Mouse (Mus musculus): ENCODE results near the gene Sfxn4. TPM values are rescaled to one million over a fixed set of nuclear protein-coding genes. Genes with fewer than 3 reads are reported as not detected.
A peak's percentile ranks its signal among the peaks of the same experiment; 100 is the strongest.

The Sfxn4 gene
- polyA plus RNA-seq, 1 experiment from 2014 or later = 7.6 TPM

DNA sequence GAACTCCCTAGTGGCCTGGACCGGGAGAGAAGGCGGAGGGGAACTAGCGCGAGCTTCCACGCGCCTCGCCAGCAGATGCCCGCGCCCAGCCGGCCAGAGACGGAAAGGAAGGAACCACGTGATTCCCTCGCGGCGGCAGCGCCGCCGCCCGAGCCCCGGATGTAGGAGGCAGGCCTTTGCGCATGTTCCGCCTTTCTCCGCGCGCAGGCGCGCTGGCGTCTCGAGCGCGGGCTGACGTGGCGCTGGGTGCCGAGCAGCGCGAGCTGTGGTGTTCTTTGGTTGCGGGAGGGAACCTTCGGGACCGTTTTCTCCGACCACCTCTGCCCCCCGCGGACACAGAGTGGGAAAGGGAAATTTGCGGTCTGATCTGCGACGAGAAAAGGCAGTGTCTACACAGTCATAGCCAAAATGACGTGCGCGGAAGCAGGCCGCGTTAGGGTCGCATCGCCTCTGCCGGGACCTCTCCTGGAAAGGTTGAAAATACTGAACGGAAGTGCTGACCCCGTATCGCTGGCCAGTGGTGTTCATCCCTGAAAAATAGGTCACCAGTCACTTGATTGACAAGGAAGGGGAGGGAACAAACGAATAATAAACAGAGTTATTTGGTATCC is 70.6 kb downstream of the Sfxn4 start, which contains the start of gene Eif3a:
TSS of gene Eif3a (minus strand) at position 108 of the 611 bp plus-strand sequence.
- peak; percentile 95 for ATAC-seq (ENCODE audit: insufficient number of reproducible peaks, insufficient read depth, low FRiP score, low read depth)
- H3K4me2 ChIP-seq (replicated peaks; ENCODE audit: low read depth, low read length) = peak within 1 kb of the TSS; percentile 82
- H3K9ac ChIP-seq (replicated peaks; ENCODE audit: low read depth, low read length) = peak within 1 kb of the TSS; percentile 99
- peak within 1 kb of the TSS; percentile 98 for H3K27ac ChIP-seq (ENCODE audit: low read length)
- H3K4me1 ChIP-seq (ENCODE audit: control insufficient read depth, insufficient read depth, low read length) = peaks cover 8% of the 10 kb centered on the region
- peak within 1 kb of the TSS; percentile 100 for H3K4me3 ChIP-seq (ENCODE audit: low read depth, low read length)
- H3K9me3 ChIP-seq (ENCODE audit: control insufficient read depth, low read depth, low read length) = no peaks in the 10 kb centered on the region
- no peaks in the 10 kb centered on the region for H3K36me3 ChIP-seq (ENCODE audit: control insufficient read depth, insufficient read depth, low read length)
- WGBS = under 1% methylated on average over 57 of the region's 57 CpGs
- H3K27me3 ChIP-seq (ENCODE audit: control insufficient read depth, insufficient read depth, low read length) = no peaks in the 10 kb centered on the region

GRCm38 (mm10) chr19:60789919-60790506 is 71.3 kb downstream of the Sfxn4 start:
- no peaks in the 10 kb centered on the region for H3K9me3 ChIP-seq (ENCODE audit: control insufficient read depth, low read depth, low read length)
- H3K9ac ChIP-seq (replicated peaks; ENCODE audit: low read depth, low read length) = peak overlapping the region; percentile 99
- no peaks in the 10 kb centered on the region for H3K27me3 ChIP-seq (ENCODE audit: control insufficient read depth, insufficient read depth, low read length)
- no peaks in the 10 kb centered on the region for H3K36me3 ChIP-seq (ENCODE audit: control insufficient read depth, insufficient read depth, low read length)
- peak overlapping the region; percentile 82 for H3K4me2 ChIP-seq (replicated peaks; ENCODE audit: low read depth, low read length)
- 0% methylated on average over 60 of the region's 60 CpGs for WGBS
- H3K4me3 ChIP-seq (ENCODE audit: low read depth, low read length) = peak overlapping the region; percentile 100
- ATAC-seq (ENCODE audit: insufficient number of reproducible peaks, insufficient read depth, low FRiP score, low read depth) = peak; percentile 64; the same call in 1 of the 2 replicates
- H3K4me1 ChIP-seq (ENCODE audit: control insufficient read depth, insufficient read depth, low read length) = peaks cover 8% of the 10 kb centered on the region
- peak overlapping the region; percentile 98 for H3K27ac ChIP-seq (ENCODE audit: low read length)

DNA sequence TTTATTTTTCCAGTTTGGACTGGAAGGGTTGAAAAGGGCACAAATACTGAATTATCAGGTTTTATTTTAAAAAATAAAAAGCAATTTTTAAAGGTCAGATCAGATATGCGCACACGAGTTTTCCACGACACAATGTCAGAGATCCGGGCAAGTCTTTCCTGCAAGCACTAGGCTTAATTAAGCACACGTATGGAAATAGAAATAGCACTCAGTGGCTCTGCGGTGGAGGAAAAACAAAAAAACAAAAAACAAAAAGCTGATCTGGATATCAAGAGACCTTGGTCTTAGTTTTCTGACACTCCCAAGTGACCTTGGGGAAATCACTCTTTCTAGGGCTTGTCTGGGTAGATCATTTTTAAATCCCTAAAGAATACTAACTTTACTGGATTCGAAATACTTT is 71.8 kb downstream of the Sfxn4 start:
- H3K4me3 ChIP-seq (ENCODE audit: low read depth, low read length) = peak overlapping the region; percentile 100
- no peaks in the 10 kb centered on the region for H3K36me3 ChIP-seq (ENCODE audit: control insufficient read depth, insufficient read depth, low read length)
- WGBS = under 1% methylated on average over 7 of the region's 7 CpGs
- H3K27me3 ChIP-seq (ENCODE audit: control insufficient read depth, insufficient read depth, low read length) = no peaks in the 10 kb centered on the region
- peaks cover 10% of the 10 kb centered on the region for H3K4me1 ChIP-seq (ENCODE audit: control insufficient read depth, insufficient read depth, low read length)
- ATAC-seq (ENCODE audit: insufficient number of reproducible peaks, insufficient read depth, low FRiP score, low read depth) = no peak
- peak overlapping the region; percentile 98; the same call in 1 of the 2 replicates for H3K27ac ChIP-seq (ENCODE audit: low read length)
- peak overlapping the region; percentile 99 for H3K9ac ChIP-seq (replicated peaks; ENCODE audit: low read depth, low read length)
- H3K9me3 ChIP-seq (ENCODE audit: control insufficient read depth, low read depth, low read length) = no peaks in the 10 kb centered on the region
- H3K4me2 ChIP-seq (replicated peaks; ENCODE audit: low read depth, low read length) = peak overlapping the region; percentile 82

- Histone ChIP-seq H3K27ac (ENCODE audit: low read length) (no peak overlapping the region), H3K4me3 (ENCODE audit: low read depth, low read length) (peak overlapping the region; percentile 100), H3K27me3 (ENCODE audit: control insufficient read depth, insufficient read depth, low read length) (no peaks in the 10 kb centered on the region), H3K4me1 (ENCODE audit: control insufficient read depth, insufficient read depth, low read length) (peaks cover 11% of the 10 kb centered on the region), H3K4me2 (replicated peaks; ENCODE audit: low read depth, low read length) (peak overlapping the region; percentile 82), H3K9ac (replicated peaks; ENCODE audit: low read depth, low read length) (peak overlapping the region; percentile 99; the same call in 1 of the 2 replicates), H3K36me3 (ENCODE audit: control insufficient read depth, insufficient read depth, low read length) (no peaks in the 10 kb centered on the region), H3K9me3 (ENCODE audit: control insufficient read depth, low read depth, low read length) (no peaks in the 10 kb centered on the region)
- no peak for ATAC-seq (ENCODE audit: insufficient number of reproducible peaks, insufficient read depth, low FRiP score, low read depth)
- WGBS = 29% methylated on average over 6 of the region's 6 CpGs
These were observed 72.9 kb downstream of the Sfxn4 start for GRCm38 (mm10) chr19:60788214-60788960.

DNA sequence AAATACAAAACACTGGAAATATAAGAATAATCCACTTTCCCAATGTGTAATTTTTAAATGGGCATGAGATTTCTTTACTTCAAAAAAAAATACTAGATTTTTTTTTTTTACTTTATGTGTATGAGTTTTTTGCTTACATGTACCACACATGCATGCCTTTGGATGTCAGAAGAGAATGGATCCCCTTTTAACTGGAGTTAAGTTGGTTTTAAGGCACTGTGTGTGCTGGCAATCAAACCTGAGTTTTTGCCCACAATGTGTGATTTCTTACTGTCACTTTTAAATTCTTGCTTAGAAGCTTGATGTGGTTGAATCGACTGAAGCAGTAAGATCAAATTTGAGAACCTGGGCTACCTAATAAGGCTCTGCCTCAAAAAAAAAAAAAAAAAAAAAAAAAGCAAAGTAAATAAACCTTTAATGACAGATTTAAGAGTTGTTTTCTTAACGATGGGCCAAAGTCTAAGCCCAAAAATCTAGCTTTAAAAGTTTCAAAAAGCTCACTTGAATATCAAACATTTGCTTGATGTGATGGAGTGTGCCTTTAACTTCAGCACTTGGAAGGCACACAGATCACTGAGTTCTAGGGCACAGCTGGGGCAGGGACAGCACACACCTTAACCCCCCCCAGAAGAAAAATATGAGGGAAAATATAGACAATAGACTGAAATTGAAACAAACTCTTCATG is 73.7 kb downstream of the Sfxn4 start:
- H3K9ac ChIP-seq (replicated peaks; ENCODE audit: low read depth, low read length) = no peak overlapping the region
- peaks cover 11% of the 10 kb centered on the region for H3K4me1 ChIP-seq (ENCODE audit: control insufficient read depth, insufficient read depth, low read length)
- H3K27me3 ChIP-seq (ENCODE audit: control insufficient read depth, insufficient read depth, low read length) = no peaks in the 10 kb centered on the region
- H3K4me2 ChIP-seq (replicated peaks; ENCODE audit: low read depth, low read length) = peak overlapping the region; percentile 82
- H3K9me3 ChIP-seq (ENCODE audit: control insufficient read depth, low read depth, low read length) = no peaks in the 10 kb centered on the region
- no peaks in the 10 kb centered on the region for H3K36me3 ChIP-seq (ENCODE audit: control insufficient read depth, insufficient read depth, low read length)
- no peak for ATAC-seq (ENCODE audit: insufficient number of reproducible peaks, insufficient read depth, low FRiP score, low read depth)
- 44% methylated on average over 2 of the region's 2 CpGs for WGBS
- H3K27ac ChIP-seq (ENCODE audit: low read length) = no peak overlapping the region
- H3K4me3 ChIP-seq (ENCODE audit: low read depth, low read length) = peak overlapping the region; percentile 100; the same call in 1 of the 2 replicates

Other genes with a start within 250 kb of the Sfxn4 start
- 1.5 and 1.8 TPM in 2 replicates for gene Nanos1, start 105.5 kb downstream of the Sfxn4 start, polyA plus RNA-seq (2014; fragmentation: Nextera tagmentation; extraction: Ambion mirVana)
- 186 and 189 TPM in 2 replicates for gene Eif3a, start 70.8 kb downstream of the Sfxn4 start, polyA plus RNA-seq (2014; fragmentation: Nextera tagmentation; extraction: Ambion mirVana)
- 37.2 and 41.2 TPM in 2 replicates for gene Fam45a, start 49.9 kb downstream of the Sfxn4 start, polyA plus RNA-seq (2014; fragmentation: Nextera tagmentation; extraction: Ambion mirVana)
- 107 and 108 TPM in 2 replicates for gene Prdx3, start 13.1 kb upstream of the Sfxn4 start, polyA plus RNA-seq (2014; fragmentation: Nextera tagmentation; extraction: Ambion mirVana)
- 3.6 and 4.3 TPM in 2 replicates for gene Grk5, start 28.3 kb upstream of the Sfxn4 start, polyA plus RNA-seq (2014; fragmentation: Nextera tagmentation; extraction: Ambion mirVana)